Mouse (Mus musculus): ENCODE measurements around the gene Clstn3. TPM values are rescaled to one million over a fixed set of nuclear protein-coding genes. Genes with fewer than 3 reads are reported as not detected.
"Not testable (repeated sequence)": the region's sequence is repeated elsewhere in the genome, so short reads cannot be mapped to it uniquely, and the experiment has no call there.

The Clstn3 gene
- 100 to 1,000 TPM; 384 to 400 TPM for total RNA-seq (2021)

GRCm38 (mm10) chr6:124464305-124465271 lies at the start of gene Clstn3:
Gene Clstn3 (minus strand): TSS chr6:124464794.
- intact Hi-C loops (cut with DNase I), result loop anchor here (1.0 kb wide), 1 partner anchor 49 kb away; the partner anchor contains the start of gene Pex5
- peak; percentile 93 to 97 for DNase-seq (ENCODE audit: low spot score in 2 of 2)

- intact Hi-C loops (cut with DNase I), result loop anchor here (2.0 kb wide), 1 partner anchor 32 kb away; no protein-coding TSS in a partner anchor
These were observed 47.8 kb upstream of the Clstn3 start, which contains the start of gene C1ra for GRCm38 (mm10) chr6:124512355-124512836. Gene C1ra (plus strand): TSS chr6:124512405.

GRCm38 (mm10) chr6:124511936-124512335 lies 47.3 kb upstream of the Clstn3 start:
- intact Hi-C loops (cut with DNase I), result loop anchor here (2.0 kb wide), 1 partner anchor 33 kb away; no protein-coding TSS in a partner anchor
- no peak for DNase-seq (ENCODE audit: low spot score in 2 of 2)

More at GRCm38 (mm10) chr6:124512355-124512836, 47.8 kb upstream of the Clstn3 start, which contains the start of gene C1ra:
- DNase-seq (ENCODE audit: low spot score in 2 of 2), result peak; percentile 53 to 69

DNA sequence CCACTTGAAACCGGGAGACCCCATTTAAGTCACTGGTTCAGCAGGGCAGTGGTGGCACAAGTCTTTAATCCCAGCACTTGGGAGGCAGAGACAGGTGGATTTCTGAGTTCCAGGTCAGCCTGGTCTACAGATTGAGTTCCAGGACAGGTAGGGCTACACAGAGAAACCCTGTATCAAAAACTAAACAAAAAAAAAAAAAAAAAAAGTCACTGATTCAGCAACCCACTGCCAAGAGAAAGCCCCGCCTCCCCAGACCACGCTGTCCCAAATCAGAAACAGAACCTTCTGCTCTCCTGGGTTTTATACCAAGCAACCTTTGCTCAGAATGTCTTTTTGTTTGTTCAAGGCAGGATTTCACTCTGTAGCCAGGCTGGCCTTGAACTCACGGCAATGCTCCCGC lies 44.6 kb upstream of the Clstn3 start:
- not testable (repeated sequence) for DNase-seq (ENCODE audit: low spot score in 2 of 2)
- intact Hi-C loops (cut with DNase I), result loop anchor here (2.0 kb wide), 1 partner anchor 14 kb away; no protein-coding TSS in a partner anchor

DNA sequence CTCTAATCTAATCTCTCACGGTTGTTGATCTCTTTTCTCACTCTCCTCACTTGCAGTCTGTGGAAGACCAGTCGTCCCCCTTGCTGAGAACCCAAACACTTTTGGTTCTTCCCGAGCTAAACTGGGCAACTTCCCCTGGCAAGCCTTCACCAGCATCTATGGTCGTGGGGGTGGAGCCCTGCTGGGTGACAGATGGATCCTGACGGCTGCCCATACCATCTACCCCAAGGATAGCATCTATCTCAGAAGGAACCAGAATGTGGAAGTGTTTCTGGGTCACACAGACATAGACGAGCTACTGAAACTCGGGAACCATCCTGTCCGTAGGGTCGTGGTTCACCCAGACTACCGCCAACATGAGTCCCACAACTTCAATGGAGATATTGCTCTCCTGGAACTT lies 43.7 kb upstream of the Clstn3 start:
- peak in 1 of 2 experiments; percentile 70 for DNase-seq (ENCODE audit: low spot score in 2 of 2)
- intact Hi-C loops (cut with DNase I), result loop anchor here (2.0 kb wide), 1 partner anchor 13 kb away; no protein-coding TSS in a partner anchor

GRCm38 (mm10) chr6:124506991-124507390 lies 42.4 kb upstream of the Clstn3 start:
- intact Hi-C loops (cut with DNase I), result no loop called here
- DNase-seq (ENCODE audit: low spot score in 2 of 2), result no peak

GRCm38 (mm10) chr6:124505028-124505427 lies 40.4 kb upstream of the Clstn3 start:
- peak in 1 of 2 experiments; percentile 28 for DNase-seq (ENCODE audit: low spot score in 2 of 2)
- intact Hi-C loops (cut with DNase I), result no loop called here

DNA sequence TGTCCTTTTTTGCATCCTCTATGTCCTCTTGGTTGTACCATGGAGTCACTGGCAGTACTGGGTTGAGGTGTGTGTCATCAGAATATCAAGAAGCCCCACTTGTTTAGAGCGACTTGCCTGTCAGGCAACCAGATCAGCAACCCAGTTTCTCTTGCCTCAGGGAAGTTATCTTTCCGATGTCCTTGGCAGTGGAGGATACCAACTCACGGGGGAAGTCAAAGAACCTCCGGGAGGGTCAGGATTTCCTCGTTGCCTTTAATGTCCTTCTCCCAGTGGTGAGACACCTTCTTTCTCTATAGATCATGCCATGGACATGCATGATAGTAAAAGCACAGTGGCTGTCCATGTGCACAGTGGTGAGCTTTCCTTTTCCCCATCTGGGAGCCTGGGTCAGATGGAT lies 37.4 kb upstream of the Clstn3 start:
- DNase-seq (ENCODE audit: low spot score in 2 of 2), result no peak
- intact Hi-C loops (cut with DNase I), result no loop called here

DNA sequence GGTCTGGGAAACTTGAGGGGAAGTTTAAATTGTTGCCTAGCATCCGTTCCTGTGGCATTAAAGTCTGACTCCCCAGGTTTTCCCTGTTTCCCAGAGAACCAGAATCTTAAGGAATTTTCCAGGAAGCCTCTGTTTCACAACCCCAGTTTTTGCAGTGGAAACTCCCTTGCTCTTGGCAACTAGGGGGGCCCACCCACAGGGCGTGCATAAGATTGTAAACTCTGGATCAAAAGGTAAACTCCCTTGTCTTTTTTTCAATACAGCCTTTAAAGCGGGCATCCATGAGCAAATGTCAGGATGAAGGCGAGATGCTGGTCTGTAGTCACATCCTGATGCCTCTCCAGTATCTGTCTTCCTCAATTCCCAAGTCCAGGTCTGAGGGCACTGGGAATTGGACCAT lies 36.9 kb upstream of the Clstn3 start:
- intact Hi-C loops (cut with DNase I), result no loop called here

GRCm38 (mm10) chr6:124499914-124500566 lies 35.4 kb upstream of the Clstn3 start:
- no peak for DNase-seq (ENCODE audit: low spot score in 2 of 2)
- intact Hi-C loops (cut with DNase I), result no loop called here

More for the DNA sequence above, 36.9 kb upstream of the Clstn3 start:
- no peak for DNase-seq (ENCODE audit: low spot score in 2 of 2)

DNA sequence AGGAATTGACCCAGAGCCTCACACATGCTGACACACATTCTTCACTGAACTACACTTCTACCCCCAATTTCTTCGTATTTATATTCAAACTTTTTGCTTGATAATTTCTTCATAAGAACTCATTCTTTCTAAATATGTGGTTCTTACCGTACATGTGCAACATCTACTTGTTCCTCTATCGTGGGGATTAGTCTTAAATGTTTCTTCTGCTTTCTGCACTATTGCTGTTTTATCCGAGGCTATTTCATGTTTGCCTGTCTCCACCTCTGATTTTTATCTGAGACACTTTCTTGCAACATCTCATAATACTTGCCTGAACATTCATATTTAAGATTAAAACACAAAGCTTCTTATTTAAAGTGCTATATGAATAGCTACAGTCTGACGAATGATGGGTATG lies 31.5 kb upstream of the Clstn3 start:
- DNase-seq (ENCODE audit: low spot score in 2 of 2), result no peak
- intact Hi-C loops (cut with DNase I), result no loop called here

GRCm38 (mm10) chr6:124493886-124494285 lies 29.3 kb upstream of the Clstn3 start:
- intact Hi-C loops (cut with DNase I), result loop anchor here (2.0 kb wide), 2 partner anchors 15 to 51 kb away; no protein-coding TSS in a partner anchor
- DNase-seq (ENCODE audit: low spot score in 2 of 2), result no peak

GRCm38 (mm10) chr6:124492842-124493561 lies 28.4 kb upstream of the Clstn3 start, which contains the start of gene C1rl:
Gene C1rl (plus strand): TSS chr6:124493113.
- intact Hi-C loops (cut with DNase I), result loop anchor here (2.0 kb wide), 1 partner anchor 52 kb away; no protein-coding TSS in a partner anchor
- peak; percentile 65 to 80 for DNase-seq (ENCODE audit: low spot score in 2 of 2)

DNA sequence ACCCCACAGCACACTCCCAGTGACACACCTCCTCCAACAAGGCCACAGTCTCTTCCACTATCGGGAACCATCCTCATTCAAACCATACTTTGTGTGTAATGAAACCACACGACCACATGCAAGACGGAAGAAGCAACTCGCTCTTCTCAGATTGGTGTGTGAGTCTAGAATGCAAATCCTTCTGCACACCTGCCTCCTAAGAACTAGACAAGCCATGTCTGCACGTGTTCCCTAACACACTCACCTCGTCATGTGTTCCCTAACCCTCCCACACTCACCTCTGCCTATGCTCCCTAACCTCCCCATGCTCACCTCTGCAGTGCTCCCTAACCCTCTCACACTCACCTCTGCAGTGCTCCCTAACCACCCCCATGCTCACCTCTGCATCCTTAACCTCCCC lies 26.8 kb upstream of the Clstn3 start:
- intact Hi-C loops (cut with DNase I), result no loop called here
- no peak for DNase-seq (ENCODE audit: low spot score in 2 of 2)

- intact Hi-C loops (cut with DNase I), result loop anchor here (10.0 kb wide), 1 partner anchor 156 kb away; no protein-coding TSS in a partner anchor
- DNase-seq (ENCODE audit: low spot score in 2 of 2), result no peak
These were observed 24.4 kb upstream of the Clstn3 start for GRCm38 (mm10) chr6:124488952-124489351.

- DNase-seq (ENCODE audit: low spot score in 2 of 2), result no peak
- intact Hi-C loops (cut with DNase I), result loop anchor here (10.0 kb wide), 1 partner anchor 157 kb away; no protein-coding TSS in a partner anchor
These were observed 22.9 kb upstream of the Clstn3 start for GRCm38 (mm10) chr6:124487509-124487908.

GRCm38 (mm10) chr6:124485414-124486144 lies 21.0 kb upstream of the Clstn3 start:
- intact Hi-C loops (cut with DNase I), result loop anchor here (10.0 kb wide), 1 partner anchor 159 kb away; no protein-coding TSS in a partner anchor
- peak in 1 of 2 experiments; percentile 33 for DNase-seq (ENCODE audit: low spot score in 2 of 2)

DNA sequence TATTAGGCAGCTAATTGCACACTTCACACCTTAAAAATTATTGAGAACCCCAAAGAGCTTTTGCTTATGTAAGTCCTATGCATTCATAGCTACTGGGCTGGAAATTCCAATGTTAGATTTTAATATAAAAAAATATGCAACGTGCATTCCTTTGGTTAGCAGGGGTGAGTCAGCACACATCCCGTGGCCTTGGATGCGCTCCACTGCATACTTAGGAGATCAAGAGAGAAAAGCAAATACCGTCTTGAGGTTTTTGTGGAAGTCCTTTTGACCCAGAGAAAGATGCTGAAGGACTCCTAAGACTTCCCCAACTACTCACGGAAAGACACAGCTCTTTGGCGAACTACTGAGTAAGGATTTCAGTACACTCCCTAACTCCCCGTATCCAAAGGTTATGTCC lies 20.3 kb upstream of the Clstn3 start:
- intact Hi-C loops (cut with DNase I), result loop anchor here (10.0 kb wide), 1 partner anchor 160 kb away; no protein-coding TSS in a partner anchor
- no peak for DNase-seq (ENCODE audit: low spot score in 2 of 2)
